Mouse (Mus musculus) midbrain, postnatal 0 days (tissue): Measurements from ENCODE around the gene Fbxl17. TPM values are rescaled to one million over a fixed set of nuclear protein-coding genes. Genes with fewer than 3 reads are reported as not detected.

Experiments used
- ATAC-seq: fragments of 200-750 bp; cut with Nextera tagmentation; 2 replicates; pipeline ENCODE4 v1.8.0; 2017; ENCODE audit warnings: moderate number of reproducible peaks, mild to moderate bottlenecking, moderate TSS enrichment, moderate library complexity; ENCODE audit not compliant: low FRiP score
- DNase-seq: peaks from one replicate; pipeline ENCODE4 v3.0.0-alpha.2; 2015; ENCODE audit warnings: low spot score
- H3K27ac ChIP-seq: fragments of 300-500 bp; sonication (generic); 2 replicates; pipeline ENCODE4 v1.5.1; 2014; ENCODE audit warnings: low read depth, mild to moderate bottlenecking, low read length, mixed read lengths
- H3K27me3 ChIP-seq: fragments of 300-500 bp; sonication (generic); 2 replicates; pipeline ENCODE4 v1.6.1; 2014; ENCODE audit warnings: low read length, control low read depth, mixed read lengths; ENCODE audit not compliant: insufficient read depth
- H3K36me3 ChIP-seq: fragments of 300-500 bp; sonication (generic); 2 replicates; pipeline ENCODE4 v1.6.1; 2014; ENCODE audit warnings: low read length, control low read depth, mixed read lengths; ENCODE audit not compliant: insufficient read depth
- H3K4me1 ChIP-seq: fragments of 300-500 bp; sonication (generic); 2 replicates; pipeline ENCODE4 v1.6.1; 2014; ENCODE audit warnings: mild to moderate bottlenecking, control low read depth, antibody characterized with exemption, low read length, mixed read lengths; ENCODE audit not compliant: insufficient read depth
- H3K4me2 ChIP-seq: fragments of 300-500 bp; sonication (generic); 2 replicates; pipeline ENCODE4 v1.6.1; 2014; ENCODE audit warnings: low read depth, mild to moderate bottlenecking, low read length, mixed read lengths; ENCODE audit not compliant: poor library complexity, severe bottlenecking
- H3K4me3 ChIP-seq: fragments of 300-500 bp; sonication (generic); 2 replicates; pipeline ENCODE4 v1.5.1; 2014; ENCODE audit warnings: low read depth, mild to moderate bottlenecking, low read length, moderate library complexity
- H3K9ac ChIP-seq: fragments of 300-500 bp; sonication (generic); replicated peaks from 2 replicates; pipeline ENCODE4 v1.6.1; 2014; ENCODE audit warnings: mild to moderate bottlenecking, low read length, moderate library complexity, mixed read lengths; ENCODE audit not compliant: poor library complexity, severe bottlenecking
- H3K9me3 ChIP-seq: fragments of 300-500 bp; sonication (generic); 2 replicates; pipeline ENCODE4 v1.6.1; 2016; ENCODE audit warnings: low read length, control low read depth
- CTCF ChIP-seq: IDR thresholded peaks from 2 replicates; pipeline ENCODE4 v1.5.1; 2016; ENCODE audit warnings: antibody characterized with exemption, mild to moderate bottlenecking
- WGBS: fragments of 180-500 bp; shearing (Covaris S2); extraction: QIAGEN DNeasy Blood & Tissue Kit; methylation state at CpG from one replicate; pipeline ENCODE4 v1.1.7; 2014; 5-methylcytosine and 5-hydroxymethylcytosine counted together
- polyA plus RNA-seq: library from polyadenylated mRNA; unstranded; fragments of >200 nt; fragmentation: Nextera tagmentation; extraction: Ambion mirVana; gene quantifications from 2 replicates; pipeline ENCODE4 v1.2.1, GENCODE M21; 2015
- total RNA-seq: library from RNA; depleted of rRNA; stranded (reverse); fragments of >200 nt; gene quantifications from 2 replicates; pipeline ENCODE4 v1.2.3, GENCODE M21; 2014

Gene Fbxl17
- total and polyA plus RNA-seq, 2 experiments from 2014 or later, result 16.6 to 39.2 TPM

GRCm38 (mm10) chr17:63205316-63205715 lies 294.5 kb downstream of the Fbxl17 start:
- Histone ChIP-seq H3K9ac (no peak overlapping the region), H3K27ac (no peak overlapping the region), H3K4me3 (no peak overlapping the region), H3K4me2 (no peak overlapping the region), H3K27me3 (no peaks in the 10 kb centered on the region), H3K9me3 (no peaks in the 10 kb centered on the region), H3K4me1 (no peaks in the 10 kb centered on the region), H3K36me3 (no peaks in the 10 kb centered on the region)
- 85% methylated on average over 5 of the region's 5 CpGs for WGBS
- no peak for ATAC-seq
- no peak for TF ChIP-seq CTCF
- no peak for DNase-seq

- H3K27ac ChIP-seq, result no peak overlapping the region
- WGBS, result 90% methylated on average over 8 of the region's 8 CpGs
- DNase-seq (no peak), ATAC-seq (peak; percentile 21; the same call in 1 of the 2 replicates)
- H3K27me3 ChIP-seq, result no peaks in the 10 kb centered on the region
- no peak overlapping the region for H3K9ac ChIP-seq
- no peak overlapping the region for H3K4me3 ChIP-seq
- no peaks in the 10 kb centered on the region for H3K4me1 ChIP-seq
- H3K36me3 ChIP-seq, result no peaks in the 10 kb centered on the region
- H3K9me3 ChIP-seq, result no peaks in the 10 kb centered on the region
- no peak overlapping the region for H3K4me2 ChIP-seq
- no peak for TF ChIP-seq CTCF
Observed at GRCm38 (mm10) chr17:63203582-63204190, 296.1 kb downstream of the Fbxl17 start.

- WGBS, result 96% methylated on average over 1 of the region's 1 CpGs
- ATAC-seq (no peak), DNase-seq (no peak)
- Histone ChIP-seq H3K4me3 (no peak overlapping the region), H3K4me1 (no peaks in the 10 kb centered on the region), H3K27ac (no peak overlapping the region), H3K36me3 (no peaks in the 10 kb centered on the region), H3K4me2 (no peak overlapping the region), H3K9ac (no peak overlapping the region), H3K9me3 (no peaks in the 10 kb centered on the region), H3K27me3 (no peaks in the 10 kb centered on the region)
- no peak for TF ChIP-seq CTCF
Observed at GRCm38 (mm10) chr17:63198703-63199102, 301.1 kb downstream of the Fbxl17 start.

DNA sequence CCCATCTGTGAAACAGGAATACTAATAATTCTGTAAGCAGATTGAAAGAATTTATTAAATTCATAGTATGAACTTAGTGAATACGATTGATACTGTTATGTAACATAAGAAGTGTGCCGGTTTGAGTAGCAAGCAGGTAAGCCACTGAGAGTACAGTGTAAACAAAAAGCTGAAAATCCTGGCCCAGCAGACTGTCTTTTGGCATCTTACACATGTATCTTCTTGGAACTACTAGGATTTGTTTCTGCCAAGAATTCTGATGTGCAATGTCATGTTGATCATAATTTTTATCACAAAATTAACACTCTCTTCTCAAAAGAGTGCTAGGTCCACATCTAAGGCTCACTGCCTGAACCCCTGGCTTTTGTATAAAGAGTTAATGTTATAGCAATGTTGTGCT lies 304.3 kb downstream of the Fbxl17 start:
- ATAC-seq (no peak), DNase-seq (no peak)
- H3K4me3 ChIP-seq, result no peak overlapping the region
- H3K27me3 ChIP-seq, result no peaks in the 10 kb centered on the region
- no peaks in the 10 kb centered on the region for H3K9me3 ChIP-seq
- no peaks in the 10 kb centered on the region for H3K36me3 ChIP-seq
- H3K4me2 ChIP-seq, result no peak overlapping the region
- no peaks in the 10 kb centered on the region for H3K4me1 ChIP-seq
- WGBS, result 94% methylated on average over 2 of the region's 2 CpGs
- no peak for TF ChIP-seq CTCF
- H3K27ac ChIP-seq, result no peak overlapping the region
- H3K9ac ChIP-seq, result no peak overlapping the region

DNA sequence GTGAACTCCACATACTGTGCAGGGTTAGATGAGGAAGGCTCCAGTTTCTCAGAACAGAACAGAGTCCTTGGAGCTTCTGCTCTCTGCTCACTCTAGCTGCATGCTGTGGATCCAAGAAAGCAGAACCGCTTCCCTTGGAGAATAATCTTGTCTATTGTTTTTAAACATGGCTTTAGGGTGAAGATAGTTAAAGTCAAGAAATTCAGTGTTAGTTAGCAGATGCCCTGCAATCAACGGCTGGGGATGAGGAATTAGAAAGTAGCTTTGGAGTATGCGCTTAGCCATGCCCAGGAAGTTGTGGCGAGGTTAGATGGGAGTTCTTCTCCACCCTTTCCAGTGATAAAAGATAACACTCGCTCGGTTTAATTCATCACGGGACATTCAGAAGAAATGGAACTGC lies 306.6 kb downstream of the Fbxl17 start:
- DNase-seq (no peak), ATAC-seq (no peak)
- no peaks in the 10 kb centered on the region for H3K9me3 ChIP-seq
- H3K27ac ChIP-seq, result no peak overlapping the region
- 65% methylated on average over 7 of the region's 7 CpGs for WGBS
- H3K9ac ChIP-seq, result no peak overlapping the region
- H3K4me3 ChIP-seq, result no peak overlapping the region
- no peak overlapping the region for H3K4me2 ChIP-seq
- H3K27me3 ChIP-seq, result no peaks in the 10 kb centered on the region
- no peaks in the 10 kb centered on the region for H3K36me3 ChIP-seq
- no peaks in the 10 kb centered on the region for H3K4me1 ChIP-seq
- no peak for TF ChIP-seq CTCF

- TF ChIP-seq CTCF, result no peak
- Histone ChIP-seq H3K27me3 (no peaks in the 10 kb centered on the region), H3K36me3 (no peaks in the 10 kb centered on the region), H3K9me3 (no peaks in the 10 kb centered on the region), H3K4me1 (no peaks in the 10 kb centered on the region), H3K27ac (no peak overlapping the region), H3K9ac (no peak overlapping the region), H3K4me2 (no peak overlapping the region), H3K4me3 (no peak overlapping the region)
- ATAC-seq (no peak; the same call in 1 of the 2 replicates), DNase-seq (peak; percentile 58)
- 46% methylated on average over 8 of the region's 8 CpGs for WGBS
Observed at GRCm38 (mm10) chr17:63191345-63191744, 308.5 kb downstream of the Fbxl17 start.
